Mouse (Mus musculus): Measurements from ENCODE around the gene Igfbp3. TPM values are rescaled to one million over a fixed set of nuclear protein-coding genes. Genes with fewer than 3 reads are reported as not detected.

Igfbp3 gene
- total RNA-seq, 2 experiments from 2014 or later: 5.8 to 7.4 TPM

GRCm38 (mm10) chr11:7212126-7212798 is 1.5 kb downstream of the Igfbp3 start:
- DNase-seq (ENCODE audit: low spot score in 2 of 2): no peak

- DNase-seq (ENCODE audit: low spot score in 2 of 2): no peak
These were observed 2.5 kb downstream of the Igfbp3 start for GRCm38 (mm10) chr11:7211211-7211610.

- peak; percentile 77 to 82 for DNase-seq (ENCODE audit: low spot score in 2 of 2)
These were observed 3.4 kb downstream of the Igfbp3 start for GRCm38 (mm10) chr11:7210343-7210742.

- no peak for DNase-seq (ENCODE audit: low spot score in 2 of 2)
These were observed 9.9 kb downstream of the Igfbp3 start for GRCm38 (mm10) chr11:7203846-7204245.

GRCm38 (mm10) chr11:7202206-7202605 is 11.5 kb downstream of the Igfbp3 start:
- DNase-seq (ENCODE audit: low spot score in 2 of 2): no peak

- no peak for DNase-seq (ENCODE audit: low spot score in 2 of 2)
These were observed 13.3 kb downstream of the Igfbp3 start for GRCm38 (mm10) chr11:7200393-7200783.

- DNase-seq (ENCODE audit: low spot score in 2 of 2): peak; percentile 52 to 69
These were observed 13.9 kb downstream of the Igfbp3 start for GRCm38 (mm10) chr11:7199736-7200392.

GRCm38 (mm10) chr11:7198481-7199256 is 15.1 kb downstream of the Igfbp3 start:
- DNase-seq (ENCODE audit: low spot score in 2 of 2): no peak

- no peak for DNase-seq (ENCODE audit: low spot score in 2 of 2)
These were observed 15.7 kb downstream of the Igfbp3 start for GRCm38 (mm10) chr11:7198006-7198405.

- no peak for DNase-seq (ENCODE audit: low spot score in 2 of 2)
These were observed 16.2 kb downstream of the Igfbp3 start, which contains the start of gene Igfbp1 for GRCm38 (mm10) chr11:7197491-7197941. Gene Igfbp1, plus strand, starts transcription at chr11:7197782.

GRCm38 (mm10) chr11:7195312-7195685 is 18.4 kb downstream of the Igfbp3 start:
- no peak for DNase-seq (ENCODE audit: low spot score in 2 of 2)

GRCm38 (mm10) chr11:7194432-7195311 is 19.1 kb downstream of the Igfbp3 start:
- no peak for DNase-seq (ENCODE audit: low spot score in 2 of 2)

- no peak for DNase-seq (ENCODE audit: low spot score in 2 of 2)
These were observed 20.6 kb downstream of the Igfbp3 start for GRCm38 (mm10) chr11:7193134-7193533.

GRCm38 (mm10) chr11:7192710-7193109 is 21.0 kb downstream of the Igfbp3 start:
- no peak for DNase-seq (ENCODE audit: low spot score in 2 of 2)

- DNase-seq (ENCODE audit: low spot score in 2 of 2): no peak
These were observed 25.3 kb downstream of the Igfbp3 start, which contains the start of gene Gm11985 for GRCm38 (mm10) chr11:7188469-7188868. Gene Gm11985, minus strand, starts transcription at chr11:7188569.

GRCm38 (mm10) chr11:7187472-7187871 is 26.3 kb downstream of the Igfbp3 start:
- DNase-seq (ENCODE audit: low spot score in 2 of 2): no peak

- DNase-seq (ENCODE audit: low spot score in 2 of 2): no peak
These were observed 29.3 kb downstream of the Igfbp3 start for GRCm38 (mm10) chr11:7184420-7184819.

- no peak for DNase-seq (ENCODE audit: low spot score in 2 of 2)
These were observed 31.2 kb downstream of the Igfbp3 start for GRCm38 (mm10) chr11:7182409-7183042.

GRCm38 (mm10) chr11:7179276-7179675 is 34.4 kb downstream of the Igfbp3 start:
- no peak for DNase-seq (ENCODE audit: low spot score in 2 of 2)

- DNase-seq (ENCODE audit: low spot score in 2 of 2): no peak
These were observed 35.0 kb downstream of the Igfbp3 start for GRCm38 (mm10) chr11:7178724-7179123.
